Mouse (Mus musculus) hindbrain, embryonic 11.5 days (tissue): ENCODE results near the gene Eea1. TPM values are rescaled to one million over a fixed set of nuclear protein-coding genes. Genes with fewer than 3 reads are reported as not detected.

ENCODE experiments used
- ATAC-seq: fragments of 200-750 bp; cut with Nextera tagmentation; 2 replicates; pipeline ENCODE4 v1.8.0; 2017; ENCODE audit warnings: mild to moderate bottlenecking, moderate TSS enrichment, moderate library complexity; ENCODE audit not compliant: low FRiP score
- DNase-seq: peaks from one replicate; pipeline ENCODE4 v3.0.0-alpha.2; 2015; ENCODE audit warnings: low spot score
- H3K27ac ChIP-seq: fragments of 300-500 bp; sonication (generic); 2 replicates; pipeline ENCODE4 v1.5.1; 2014; ENCODE audit warnings: mild to moderate bottlenecking, low read depth, low read length
- H3K27me3 ChIP-seq: fragments of 300-500 bp; sonication (generic); 2 replicates; pipeline ENCODE4 v1.6.1; 2014; ENCODE audit warnings: mild to moderate bottlenecking, low read length, moderate library complexity, mixed read lengths; ENCODE audit not compliant: control insufficient read depth, insufficient read depth
- H3K36me3 ChIP-seq: fragments of 300-500 bp; sonication (generic); 2 replicates; pipeline ENCODE4 v1.6.1; 2014; ENCODE audit warnings: mild to moderate bottlenecking, low read length, moderate library complexity, mixed read lengths; ENCODE audit not compliant: control insufficient read depth, insufficient read depth
- H3K4me1 ChIP-seq: fragments of 300-500 bp; sonication (generic); replicated peaks from 2 replicates; pipeline ENCODE4 v1.6.1; 2014; ENCODE audit warnings: low read length, mixed read lengths; ENCODE audit not compliant: control insufficient read depth, insufficient read depth
- H3K4me2 ChIP-seq: fragments of 300-500 bp; sonication (generic); replicated peaks from 2 replicates; pipeline ENCODE4 v1.6.1; 2014; ENCODE audit warnings: mild to moderate bottlenecking, low read depth, low read length
- H3K4me3 ChIP-seq: fragments of 300-500 bp; sonication (generic); 2 replicates; pipeline ENCODE4 v1.5.1; 2014; ENCODE audit warnings: low read depth, low read length
- H3K9ac ChIP-seq: fragments of 300-500 bp; sonication (generic); 2 replicates; pipeline ENCODE4 v1.6.1; 2014; ENCODE audit warnings: low read depth, low read length
- H3K9me3 ChIP-seq: fragments of 300-500 bp; sonication (generic); 2 replicates; pipeline ENCODE4 v1.6.1; 2016; ENCODE audit warnings: low read length; ENCODE audit not compliant: control insufficient read depth
- WGBS: fragments of 180-500 bp; shearing (Covaris S2); extraction: QIAGEN DNeasy Blood & Tissue Kit; methylation state at CpG from one replicate; pipeline ENCODE4 v1.1.7; 2014; 5-methylcytosine and 5-hydroxymethylcytosine counted together
- polyA plus RNA-seq: library from polyadenylated mRNA; unstranded; fragments of >200 nt; fragmentation: Nextera tagmentation; extraction: Ambion mirVana; gene quantifications from 2 replicates; pipeline ENCODE4 v1.2.1, GENCODE M21; 2014

Gene Eea1
- polyA plus RNA-seq = 15.3 and 18.4 TPM in 2 replicates

GRCm38 (mm10) chr10:95940046-95940900 lies at the start of gene Eea1:
Gene Eea1, plus strand, starts transcription at chr10:95940650.
- no peaks in the 10 kb centered on the region for H3K36me3 ChIP-seq
- H3K4me1 ChIP-seq = no peaks in the 10 kb centered on the region
- H3K27ac ChIP-seq = peak within 1 kb of the TSS; percentile 81
- DNase-seq (peak; percentile 97), ATAC-seq (peak; percentile 99)
- H3K9me3 ChIP-seq = no peaks in the 10 kb centered on the region
- peak within 1 kb of the TSS; percentile 78 for H3K4me3 ChIP-seq
- WGBS = 2% methylated on average over 34 of the region's 59 CpGs
- peak within 1 kb of the TSS; percentile 94 for H3K4me2 ChIP-seq
- peak within 1 kb of the TSS; percentile 84 for H3K9ac ChIP-seq
- H3K27me3 ChIP-seq = no peaks in the 10 kb centered on the region

GRCm38 (mm10) chr10:95891214-95891960 lies 49.1 kb upstream of the Eea1 start:
- DNase-seq (no peak), ATAC-seq (no peak)
- WGBS = 74% methylated on average over 7 of the region's 7 CpGs
- Histone ChIP-seq H3K9ac (no peak overlapping the region), H3K27ac (no peak overlapping the region), H3K9me3 (no peaks in the 10 kb centered on the region), H3K4me3 (no peak overlapping the region), H3K4me1 (no peaks in the 10 kb centered on the region), H3K36me3 (no peaks in the 10 kb centered on the region), H3K27me3 (no peaks in the 10 kb centered on the region), H3K4me2 (no peak overlapping the region)

- H3K4me2 ChIP-seq = no peak overlapping the region
- no peaks in the 10 kb centered on the region for H3K36me3 ChIP-seq
- WGBS = 82% methylated on average over 9 of the region's 9 CpGs
- no peak overlapping the region for H3K4me3 ChIP-seq
- no peaks in the 10 kb centered on the region for H3K27me3 ChIP-seq
- DNase-seq (no peak), ATAC-seq (no peak)
- H3K9ac ChIP-seq = no peak overlapping the region
- no peaks in the 10 kb centered on the region for H3K4me1 ChIP-seq
- no peak overlapping the region for H3K27ac ChIP-seq
- H3K9me3 ChIP-seq = no peaks in the 10 kb centered on the region
These were observed 48.3 kb upstream of the Eea1 start for GRCm38 (mm10) chr10:95892132-95892531.

- H3K9ac ChIP-seq = no peak overlapping the region
- H3K27ac ChIP-seq = no peak overlapping the region
- ATAC-seq = no peak
- no peaks in the 10 kb centered on the region for H3K9me3 ChIP-seq
- DNase-seq = no peak
- H3K4me3 ChIP-seq = no peak overlapping the region
- H3K4me2 ChIP-seq = no peak overlapping the region
- H3K4me1 ChIP-seq = no peaks in the 10 kb centered on the region
- 89% methylated on average over 14 of the region's 14 CpGs for WGBS
- H3K27me3 ChIP-seq = no peaks in the 10 kb centered on the region
- H3K36me3 ChIP-seq = no peaks in the 10 kb centered on the region
These were observed 47.0 kb upstream of the Eea1 start for GRCm38 (mm10) chr10:95893291-95893932.

- Histone ChIP-seq H3K9me3 (no peaks in the 10 kb centered on the region), H3K27ac (no peak overlapping the region), H3K36me3 (no peaks in the 10 kb centered on the region), H3K27me3 (no peaks in the 10 kb centered on the region), H3K9ac (peak overlapping the region; percentile 36; the same call in 1 of the 2 replicates), H3K4me2 (peak overlapping the region; percentile 41), H3K4me1 (no peaks in the 10 kb centered on the region), H3K4me3 (peak overlapping the region; percentile 25)
- ATAC-seq = no peak; the same call in 1 of the 2 replicates
- WGBS = 43% methylated on average over 17 of the region's 17 CpGs
- DNase-seq = peak; percentile 35
These were observed 46.2 kb upstream of the Eea1 start for GRCm38 (mm10) chr10:95894036-95894855.

GRCm38 (mm10) chr10:95894856-95895386 lies 45.5 kb upstream of the Eea1 start:
- H3K4me3 ChIP-seq = peak overlapping the region; percentile 25
- peak overlapping the region; percentile 36; the same call in 1 of the 2 replicates for H3K9ac ChIP-seq

GRCm38 (mm10) chr10:95898471-95899154 lies 41.8 kb upstream of the Eea1 start:
- H3K36me3 ChIP-seq = no peaks in the 10 kb centered on the region
- no peak overlapping the region for H3K4me3 ChIP-seq
- WGBS = 64% methylated on average over 5 of the region's 5 CpGs
- DNase-seq (peak; percentile 36), ATAC-seq (peak; percentile 43; the same call in 1 of the 2 replicates)
- H3K9ac ChIP-seq = no peak overlapping the region
- no peaks in the 10 kb centered on the region for H3K9me3 ChIP-seq
- H3K4me2 ChIP-seq = no peak overlapping the region
- no peak overlapping the region for H3K27ac ChIP-seq
- no peaks in the 10 kb centered on the region for H3K4me1 ChIP-seq
- no peaks in the 10 kb centered on the region for H3K27me3 ChIP-seq

More at GRCm38 (mm10) chr10:95894856-95895386, 45.5 kb upstream of the Eea1 start:
- Histone ChIP-seq H3K27ac (no peak overlapping the region), H3K4me1 (no peaks in the 10 kb centered on the region), H3K27me3 (no peaks in the 10 kb centered on the region), H3K4me2 (peak overlapping the region; percentile 41), H3K9me3 (no peaks in the 10 kb centered on the region), H3K36me3 (no peaks in the 10 kb centered on the region)
- WGBS = 44% methylated on average over 10 of the region's 10 CpGs
- DNase-seq (peak; percentile 62), ATAC-seq (peak; percentile 56; the same call in 1 of the 2 replicates)
